In genomic region chr15:77626471-77626870, GRCm38 (mm10) we compare ENCODE assay signal across 31 mouse cellular contexts. TPM values are rescaled to one million over a fixed set of nuclear protein-coding genes. Genes with fewer than 3 reads are reported as not detected.
"Had no signal": no experiment of that assay in that cellular context is flagged by ENCODE, and none has a peak within 500 bp of the region (broad histone marks: within the 10 kb centered on the region; RNA-seq: fewer than 3 reads in every experiment).

No protein-coding gene starts in this region.

RNA-seq across cellular contexts. Expression of gene Apol11b, which starts 16.6 kb away (rescaled TPM):
- total RNA-seq: forebrain, postnatal 0 days; gastrocnemius, postnatal 36 days; gastrocnemius, postnatal 4 days had no signal
- polyA plus RNA-seq: embryonic facial prominence, embryonic 10.5 days; embryonic facial prominence, embryonic 11.5 days; embryonic facial prominence, embryonic 12.5 days; embryonic facial prominence, embryonic 14.5 days; embryonic facial prominence, embryonic 15.5 days; forebrain, embryonic 10.5 days; forebrain, embryonic 11.5 days; forebrain, embryonic 12.5 days; forebrain, embryonic 13.5 days; forebrain, embryonic 14.5 days; forebrain, embryonic 16.5 days; forebrain, postnatal 0 days; frontal cortex, adult 2 months; gonadal fat pad, adult 2 months; heart, embryonic 11.5 days; heart, embryonic 12.5 days had no signal

RNA-seq across cellular contexts. Expression of gene Gm36245, which starts 27.4 kb away (rescaled TPM):
- total RNA-seq: forebrain, postnatal 0 days; gastrocnemius, adult 18-20 months; gastrocnemius, adult 2 months; gastrocnemius, adult 8-10 months; gastrocnemius, postnatal 10 days; gastrocnemius, postnatal 14 days; gastrocnemius, postnatal 25 days; gastrocnemius, postnatal 36 days; gastrocnemius, postnatal 4 days; heart, adult 18-20 months; heart, adult 2 months; heart, adult 8-10 months had no signal
- polyA plus RNA-seq: cortical plate, adult 2 months; embryonic facial prominence, embryonic 10.5 days; embryonic facial prominence, embryonic 11.5 days; embryonic facial prominence, embryonic 12.5 days; embryonic facial prominence, embryonic 13.5 days; embryonic facial prominence, embryonic 14.5 days; embryonic facial prominence, embryonic 15.5 days; erythroblast, embryonic 14.5 days; forebrain, embryonic 10.5 days; forebrain, embryonic 11.5 days; forebrain, embryonic 12.5 days; forebrain, embryonic 13.5 days; forebrain, embryonic 14.5 days; forebrain, embryonic 15.5 days; forebrain, embryonic 16.5 days; forebrain, postnatal 0 days; frontal cortex, adult 2 months; gonadal fat pad, adult 2 months; heart, embryonic 11.5 days; heart, embryonic 12.5 days had no signal

RNA-seq across cellular contexts. Expression of gene Apol10b, which starts 30.5 kb away (rescaled TPM):
- polyA plus RNA-seq: embryonic facial prominence, embryonic 11.5 days; embryonic facial prominence, embryonic 13.5 days; erythroblast, embryonic 14.5 days; forebrain, embryonic 10.5 days; forebrain, embryonic 11.5 days; forebrain, embryonic 12.5 days; forebrain, embryonic 14.5 days; forebrain, embryonic 15.5 days; forebrain, embryonic 16.5 days; forebrain, postnatal 0 days; heart, embryonic 11.5 days; heart, embryonic 12.5 days had no signal
